Comparison of ENCODE assay signal across 9 mouse cellular contexts in genomic region chr10:127339683-127340576, GRCm38 (mm10). TPM values are rescaled to one million over a fixed set of nuclear protein-coding genes. Genes with fewer than 3 reads are reported as not detected.
DNase-seq lines count a peak whose midpoint lies in the region; ATAC-seq and TF ChIP-seq lines count a peak whose summit lies in the region.
"Had no signal": no experiment of that assay in that cellular context is flagged by ENCODE, and none has a peak within 500 bp of the region (broad histone marks: within the 10 kb centered on the region; RNA-seq: fewer than 3 reads in every experiment).

No protein-coding gene starts in this region.

- peaks cover 21% of the 10 kb centered on the region; the same call in 1 of the 2 replicates for H3K36me3 ChIP-seq in embryonic facial prominence, embryonic 15.5 days
- no peaks in the 10 kb centered on the region for H3K36me3 ChIP-seq in hindbrain, embryonic 11.5 days (ENCODE audit: control insufficient read depth, insufficient read depth, low read length)
- H3K36me3 ChIP-seq in liver, embryonic 14.5 days (replicated peaks; ENCODE audit: control insufficient read depth, insufficient read depth, low read depth) = no peaks in the 10 kb centered on the region

- H3K9me3 ChIP-seq in embryonic facial prominence, embryonic 15.5 days (replicated peaks) = no peaks in the 10 kb centered on the region
- H3K9me3 ChIP-seq in hindbrain, embryonic 11.5 days (ENCODE audit: control insufficient read depth, low read length) = no peaks in the 10 kb centered on the region
- H3K9me3 ChIP-seq in liver, embryonic 14.5 days (ENCODE audit: control insufficient read depth, low read length) = no peaks in the 10 kb centered on the region

- TF ChIP-seq EP300 in liver, embryonic 14.5 days (IDR thresholded peaks at IDR 0.05; ENCODE audit: low read depth) = no peak

- DNase-seq in urinary bladder, postnatal 25 days (ENCODE audit: low spot score) = peak; percentile 52
- no peak for DNase-seq in urinary bladder, adult 2 months (ENCODE audit: low spot score)
- peak; percentile 77 for DNase-seq in hindbrain, embryonic 11.5 days (ENCODE audit: low spot score)
- DNase-seq in liver, embryonic 14.5 days (ENCODE audit: low read depth in 3 of 3, low spot score in 3 of 3) = no peak
- DNase-seq in retina, postnatal 1 day = peak; percentile 89
- no peak for DNase-seq in cerebellum, adult 11-12 months

- peaks cover 31% of the 10 kb centered on the region for H3K4me1 ChIP-seq in embryonic facial prominence, embryonic 15.5 days
- peaks cover 16% of the 10 kb centered on the region for H3K4me1 ChIP-seq in hindbrain, embryonic 11.5 days (replicated peaks; ENCODE audit: control insufficient read depth, insufficient read depth, low read length)
- H3K4me1 ChIP-seq in liver, embryonic 14.5 days (replicated peaks; ENCODE audit: control insufficient read depth in 2 of 2, insufficient read depth in 2 of 2, low read length in 1 of 2) = peaks cover 0 to 2% of the 10 kb centered on the region in 2 experiments; a peak in 2 of 4 replicates

- ATAC-seq in embryonic facial prominence, embryonic 15.5 days (ENCODE audit: insufficient number of reproducible peaks, low FRiP score, low TSS enrichment, low read depth) = peak; percentile 58
- ATAC-seq in hindbrain, embryonic 11.5 days (ENCODE audit: low FRiP score) = peak; percentile 61
- 0 out of 2 replicates have a peak, but pooled peaks have one; percentile 24 for ATAC-seq in liver, embryonic 14.5 days (ENCODE audit: insufficient read depth)
- no peak for ATAC-seq in monocyte, adult 5-6 weeks (replicated peaks; ENCODE audit: insufficient number of reproducible peaks, low FRiP score, low TSS enrichment, poor library complexity, severe bottlenecking)

- no peaks in the 10 kb centered on the region for H3K27me3 ChIP-seq in embryonic facial prominence, embryonic 15.5 days
- H3K27me3 ChIP-seq in hindbrain, embryonic 11.5 days (ENCODE audit: control insufficient read depth, insufficient read depth, low read length) = peaks cover 15% of the 10 kb centered on the region
- peaks cover 33% of the 10 kb centered on the region for H3K27me3 ChIP-seq in liver, embryonic 14.5 days (ENCODE audit: control insufficient read depth, insufficient read depth, low read length)

- peak overlapping the region; percentile 56 for H3K4me3 ChIP-seq in embryonic facial prominence, embryonic 15.5 days (replicated peaks)
- H3K4me3 ChIP-seq in hindbrain, embryonic 11.5 days (ENCODE audit: low read depth, low read length) = peak overlapping the region; percentile 33
- peak overlapping the region; percentile 46 to 49 for H3K4me3 ChIP-seq in liver, embryonic 14.5 days (ENCODE audit: insufficient read depth in 1 of 2, low read depth in 2 of 2, low read length in 2 of 2)

- TF ChIP-seq CTCF in liver, embryonic 14.5 days (IDR thresholded peaks at IDR 0.05; ENCODE audit: low read depth) = no peak

- under 1% methylated on average over 42 of the region's 42 CpGs for WGBS in embryonic facial prominence, embryonic 15.5 days
- WGBS in hindbrain, embryonic 11.5 days = under 1% methylated on average over 40 of the region's 42 CpGs
- WGBS in liver, embryonic 14.5 days (ENCODE audit: insufficient replicate concordance) = under 1% methylated on average over 40 of the region's 42 CpGs

- H3K27ac ChIP-seq in embryonic facial prominence, embryonic 15.5 days (replicated peaks) = peak overlapping the region; percentile 96
- peak overlapping the region; percentile 56 for H3K27ac ChIP-seq in hindbrain, embryonic 11.5 days (ENCODE audit: low read depth, low read length)
- H3K27ac ChIP-seq in liver, embryonic 14.5 days = no peak overlapping the region

- peak overlapping the region; percentile 93 for H3K4me2 ChIP-seq in embryonic facial prominence, embryonic 15.5 days (replicated peaks)
- H3K4me2 ChIP-seq in hindbrain, embryonic 11.5 days (replicated peaks; ENCODE audit: low read depth, low read length) = peak overlapping the region; percentile 63
- peak overlapping the region; percentile 66 for H3K4me2 ChIP-seq in liver, embryonic 14.5 days (ENCODE audit: low read depth)

- H3K9ac ChIP-seq in embryonic facial prominence, embryonic 15.5 days = peak overlapping the region; percentile 33; the same call in 1 of the 2 replicates
- H3K9ac ChIP-seq in hindbrain, embryonic 11.5 days (ENCODE audit: low read depth, low read length) = peak overlapping the region; percentile 15; the same call in 1 of the 2 replicates
- H3K9ac ChIP-seq in liver, embryonic 14.5 days (replicated peaks) = no peak overlapping the region

RNA-seq across cellular contexts. Expression of gene Gli1, which starts 1.8 kb away (rescaled TPM):
- 29.0 and 34.1 TPM in 2 replicates for polyA plus RNA-seq in urinary bladder, adult 2 months (2012; rRNA removed)
- 15.7 and 16.1 TPM in 2 replicates for polyA plus RNA-seq in embryonic facial prominence, embryonic 15.5 days (2015; fragmentation: Nextera tagmentation; extraction: Ambion mirVana)
- polyA plus RNA-seq in hindbrain, embryonic 11.5 days (2014; fragmentation: Nextera tagmentation; extraction: Ambion mirVana) = 3.0 and 3.2 TPM in 2 replicates
- 1.1 and 1.4 TPM in 2 replicates for polyA plus RNA-seq in liver, embryonic 14.5 days (2012; rRNA removed)
- polyA plus RNA-seq in liver, embryonic 14.5 days (2014; fragmentation: Nextera tagmentation; extraction: Ambion mirVana) = 0.15 and 0.27 TPM in 2 replicates
- total RNA-seq in monocyte, adult 5-6 weeks (2017) = not detected in 3 replicates

RNA-seq across cellular contexts. Expression of gene Inhbe, which starts 14.3 kb away (rescaled TPM):
- polyA plus RNA-seq in urinary bladder, adult 2 months (2012; rRNA removed) = not detected in 2 replicates
- 0.05 and 0.07 TPM in 2 replicates for polyA plus RNA-seq in embryonic facial prominence, embryonic 15.5 days (2015; fragmentation: Nextera tagmentation; extraction: Ambion mirVana)
- 0.05 TPM in 1 of 2 replicates, not detected in the other for polyA plus RNA-seq in hindbrain, embryonic 11.5 days (2014; fragmentation: Nextera tagmentation; extraction: Ambion mirVana)
- 0.59 and 0.61 TPM in 2 replicates for polyA plus RNA-seq in liver, embryonic 14.5 days (2012; rRNA removed)
- polyA plus RNA-seq in liver, embryonic 14.5 days (2014; fragmentation: Nextera tagmentation; extraction: Ambion mirVana) = 0.28 and 0.38 TPM in 2 replicates
- total RNA-seq in monocyte, adult 5-6 weeks (2017) = not detected in 3 replicates
- total RNA-seq: gastrocnemius, postnatal 36 days had no signal

RNA-seq across cellular contexts. Expression of gene Arhgap9, which starts 18.2 kb away (rescaled TPM):
- 6.7 and 8.4 TPM in 2 replicates for polyA plus RNA-seq in urinary bladder, adult 2 months (2012; rRNA removed)
- 5.1 and 5.2 TPM in 2 replicates for polyA plus RNA-seq in embryonic facial prominence, embryonic 15.5 days (2015; fragmentation: Nextera tagmentation; extraction: Ambion mirVana)
- polyA plus RNA-seq in hindbrain, embryonic 11.5 days (2014; fragmentation: Nextera tagmentation; extraction: Ambion mirVana) = 1.1 and 2.2 TPM in 2 replicates
- 7.3 and 8.8 TPM in 2 replicates for polyA plus RNA-seq in liver, embryonic 14.5 days (2012; rRNA removed)
- 12.4 and 13.4 TPM in 2 replicates for polyA plus RNA-seq in liver, embryonic 14.5 days (2014; fragmentation: Nextera tagmentation; extraction: Ambion mirVana)
- 101 to 125 TPM (median 109 TPM) in 3 replicates for total RNA-seq in monocyte, adult 5-6 weeks (2017)

RNA-seq across cellular contexts. Expression of gene Mars, which starts 28.3 kb away (rescaled TPM):
- 44.7 and 47.7 TPM in 2 replicates for polyA plus RNA-seq in urinary bladder, adult 2 months (2012; rRNA removed)
- 101 and 105 TPM in 2 replicates for polyA plus RNA-seq in embryonic facial prominence, embryonic 15.5 days (2015; fragmentation: Nextera tagmentation; extraction: Ambion mirVana)
- polyA plus RNA-seq in hindbrain, embryonic 11.5 days (2014; fragmentation: Nextera tagmentation; extraction: Ambion mirVana) = 173 and 179 TPM in 2 replicates
- 53.6 and 63.4 TPM in 2 replicates for polyA plus RNA-seq in liver, embryonic 14.5 days (2012; rRNA removed)
- polyA plus RNA-seq in liver, embryonic 14.5 days (2014; fragmentation: Nextera tagmentation; extraction: Ambion mirVana) = 101 and 115 TPM in 2 replicates
- total RNA-seq in monocyte, adult 5-6 weeks (2017) = 56.6 to 72.2 TPM (median 64.5 TPM) in 3 replicates

RNA-seq across cellular contexts. Expression of gene Inhbc, which starts 30.3 kb away (rescaled TPM):
- not detected in 2 replicates for polyA plus RNA-seq in urinary bladder, adult 2 months (2012; rRNA removed)
- 0.12 TPM in 1 of 2 replicates, not detected in the other for polyA plus RNA-seq in embryonic facial prominence, embryonic 15.5 days (2015; fragmentation: Nextera tagmentation; extraction: Ambion mirVana)
- polyA plus RNA-seq in hindbrain, embryonic 11.5 days (2014; fragmentation: Nextera tagmentation; extraction: Ambion mirVana) = not detected in 2 replicates
- 1.5 and 2.0 TPM in 2 replicates for polyA plus RNA-seq in liver, embryonic 14.5 days (2012; rRNA removed)
- polyA plus RNA-seq in liver, embryonic 14.5 days (2014; fragmentation: Nextera tagmentation; extraction: Ambion mirVana) = 2.1 and 2.4 TPM in 2 replicates
- total RNA-seq in monocyte, adult 5-6 weeks (2017) = not detected in 3 replicates
- total RNA-seq: gastrocnemius, postnatal 36 days had no signal

Comparison
In these comparisons a context has a peak if more than half of its experiments do, and no peak if none do; other contexts are left out.
1. DNase-seq: peak in urinary bladder, postnatal 25 days (single experiment), hindbrain, embryonic 11.5 days (single experiment) and retina, postnatal 1 day (single experiment); none in urinary bladder, adult 2 months (single experiment), liver, embryonic 14.5 days (0 of 3) and cerebellum, adult 11-12 months (single experiment).
2. Peak in every context shown above with its lines, with median percentiles within 50 percentile points of each other: H3K4me2 ChIP-seq and H3K4me3 ChIP-seq.